Mouse (Mus musculus) central nervous system, embryonic 14 days (tissue): ENCODE data around the gene Fyco1. TPM values are rescaled to one million over a fixed set of nuclear protein-coding genes. Genes with fewer than 3 reads are reported as not detected.

ENCODE experiments used
- polyA plus RNA-seq: library from polyadenylated mRNA; depleted of rRNA; stranded (reverse); fragments of >200 nt; gene quantifications from 2 replicates; pipeline ENCODE4 v1.2.3, GENCODE M21; 2012; rRNA removed

Fyco1 gene
- polyA plus RNA-seq = 6.5 and 8.1 TPM in 2 replicates

GRCm38 (mm10) chr9:123851713-123852448, at the start of gene Fyco1:
Gene Fyco1 (minus strand): TSS chr9:123851899.

GRCm38 (mm10) chr9:123861929-123862328, 10.2 kb upstream of the Fyco1 start, which contains the start of gene Xcr1:
Gene Xcr1 (minus strand): TSS chr9:123862029.

GRCm38 (mm10) chr9:123806267-123806666, 45.4 kb downstream of the Fyco1 start, which contains the start of gene Cxcr6:
Gene Cxcr6 (plus strand): TSS chr9:123806475.

Other genes with a start within 250 kb of the Fyco1 start
- 0.27 and 0.33 TPM in 2 replicates for gene Slc6a20b, start 219.3 kb downstream of the Fyco1 start, polyA plus RNA-seq
- gene Ccr9, start 173.5 kb downstream of the Fyco1 start, polyA plus RNA-seq = 0.18 and 0.20 TPM in 2 replicates
- gene Slc6a20a, start 173.0 kb downstream of the Fyco1 start, polyA plus RNA-seq = 6.7 and 6.9 TPM in 2 replicates
- gene Lztfl1, start 134.2 kb downstream of the Fyco1 start, polyA plus RNA-seq = 24.8 and 26.2 TPM in 2 replicates
- gene Cxcr6, start 45.4 kb downstream of the Fyco1 start, polyA plus RNA-seq = not detected in 2 replicates
- not detected in 2 replicates for gene Xcr1, start 10.1 kb upstream of the Fyco1 start, polyA plus RNA-seq
- gene Ccr1, start 116.8 kb upstream of the Fyco1 start, polyA plus RNA-seq = 1.4 and 1.8 TPM in 2 replicates
- not detected in 2 replicates for gene Ccr1l1, start 126.5 kb upstream of the Fyco1 start, polyA plus RNA-seq
- 0.01 TPM in 1 of 2 replicates, not detected in the other for gene Ccr3, start 170.1 kb upstream of the Fyco1 start, polyA plus RNA-seq